Mouse (Mus musculus): ENCODE measurements around the gene Dnm3.

GRCm38 (mm10) chr1:162253971-162254641 is 223.7 kb downstream of the Dnm3 start:
- TF ChIP-seq EP300 (IDR thresholded peaks at IDR 0.05; ENCODE audit: insufficient read depth, low read depth, low read length): no peak
- TF ChIP-seq CTCF (IDR thresholded peaks at IDR 0.05; ENCODE audit: low read depth, low read length): no peak
- TF ChIP-seq POLR2A (IDR thresholded peaks at IDR 0.05; ENCODE audit: insufficient read depth, low read length): no peak
